Mouse (Mus musculus) olfactory bulb, adult 2 months (tissue): Measurements from ENCODE around the gene Sirt2.

Source experiments
- CTCF ChIP-seq: fragments of 200-500 bp; IDR thresholded peaks from 2 replicates; pipeline ENCODE4 v1.5.1; 2012; ENCODE audit warnings: low read depth, mild to moderate bottlenecking, low read length, moderate library complexity; ENCODE audit not compliant: insufficient read depth
- POLR2A ChIP-seq: fragments of 200-500 bp; IDR thresholded peaks from 2 replicates; pipeline ENCODE4 v1.6.1; 2012; ENCODE audit warnings: mild to moderate bottlenecking, low read depth, low read length, moderate library complexity; ENCODE audit not compliant: insufficient read depth

- no peak for TF ChIP-seq CTCF
- no peak for TF ChIP-seq POLR2A
Measured at GRCm38 (mm10) chr7:28823932-28824331, 57.4 kb downstream of the Sirt2 start.
